Mouse (Mus musculus) forebrain, postnatal 0 days (tissue): ENCODE results near the gene 2310030G06Rik. TPM values are rescaled to one million over a fixed set of nuclear protein-coding genes. Genes with fewer than 3 reads are reported as not detected.

Experiments used
- ATAC-seq: fragments of 200-750 bp; cut with Nextera tagmentation; 2 replicates; pipeline ENCODE4 v1.8.0; 2017; ENCODE audit warnings: mild to moderate bottlenecking, moderate library complexity
- DNase-seq: peaks from one replicate; pipeline ENCODE4 v3.0.0-alpha.2; 2015
- H3K27ac ChIP-seq: fragments of 300-500 bp; sonication (generic); 2 replicates; pipeline ENCODE4 v1.5.1; 2014; ENCODE audit warnings: low read depth, mild to moderate bottlenecking, antibody characterized with exemption, low read length, moderate library complexity, mixed read lengths
- H3K27me3 ChIP-seq: fragments of 300-500 bp; sonication (generic); 2 replicates; pipeline ENCODE4 v1.6.1; 2014; ENCODE audit warnings: mild to moderate bottlenecking, low read length, mixed read lengths; ENCODE audit not compliant: insufficient read depth
- H3K36me3 ChIP-seq: fragments of 300-500 bp; sonication (generic); 2 replicates; pipeline ENCODE4 v1.6.1; 2014; ENCODE audit warnings: mild to moderate bottlenecking, moderate library complexity; ENCODE audit not compliant: insufficient read depth
- H3K4me1 ChIP-seq: fragments of 300-500 bp; sonication (generic); 2 replicates; pipeline ENCODE4 v1.6.1; 2014; ENCODE audit warnings: antibody characterized with exemption; ENCODE audit not compliant: insufficient read depth
- H3K4me2 ChIP-seq: fragments of 300-500 bp; sonication (generic); 2 replicates; pipeline ENCODE4 v1.6.1; 2014; ENCODE audit warnings: low read depth, mild to moderate bottlenecking, moderate library complexity
- H3K4me3 ChIP-seq: fragments of 300-500 bp; sonication (generic); 2 replicates; pipeline ENCODE4 v1.5.1; 2014; ENCODE audit warnings: low read depth, low read length, mixed read lengths
- H3K9ac ChIP-seq: fragments of 300-500 bp; sonication (generic); 2 replicates; pipeline ENCODE4 v1.6.1; 2014; ENCODE audit warnings: mild to moderate bottlenecking
- H3K9me3 ChIP-seq: fragments of 300-500 bp; sonication (generic); 2 replicates; pipeline ENCODE4 v1.6.1; 2016; ENCODE audit warnings: low read length
- CTCF ChIP-seq: sonication (generic); IDR thresholded peaks from 2 replicates; pipeline ENCODE4 v1.5.1; 2016; ENCODE audit warnings: antibody characterized with exemption, control low read depth, low read depth
- WGBS: fragments of 180-500 bp; shearing (Covaris S2); extraction: QIAGEN DNeasy Blood & Tissue Kit; methylation state at CpG from one replicate; pipeline ENCODE4 v1.1.7; 2014; 5-methylcytosine and 5-hydroxymethylcytosine counted together
- polyA plus RNA-seq: library from polyadenylated mRNA; unstranded; fragments of >200 nt; fragmentation: Nextera tagmentation; extraction: Ambion mirVana; gene quantifications from 2 replicates; pipeline ENCODE4 v1.2.1, GENCODE M21; 2015
- total RNA-seq: library from RNA; depleted of rRNA; stranded (reverse); fragments of >200 nt; gene quantifications from 2 replicates; pipeline ENCODE4 v1.2.3, GENCODE M21; 2014

Gene 2310030G06Rik
- total and polyA plus RNA-seq, 2 experiments from 2014 or later, result 2.0 to 3.8 TPM

- WGBS, result 44% methylated on average over 5 of the region's 5 CpGs
- H3K27me3 ChIP-seq, result no peaks in the 10 kb centered on the region
- no peak for TF ChIP-seq CTCF
- no peak for ATAC-seq
- no peak overlapping the region for H3K4me2 ChIP-seq
- no peaks in the 10 kb centered on the region for H3K9me3 ChIP-seq
- H3K36me3 ChIP-seq, result no peaks in the 10 kb centered on the region
- no peak overlapping the region for H3K9ac ChIP-seq
- H3K27ac ChIP-seq, result no peak overlapping the region
- DNase-seq, result no peak
- H3K4me1 ChIP-seq, result peaks cover 8% of the 10 kb centered on the region; the same call in 1 of the 2 replicates
- H3K4me3 ChIP-seq, result no peak overlapping the region
Observed at GRCm38 (mm10) chr9:50756711-50757110, 10.4 kb upstream of the 2310030G06Rik start.

GRCm38 (mm10) chr9:50753947-50754346 lies 7.6 kb upstream of the 2310030G06Rik start:
- H3K9me3 ChIP-seq, result no peaks in the 10 kb centered on the region
- H3K4me3 ChIP-seq, result no peak overlapping the region
- H3K27ac ChIP-seq, result no peak overlapping the region
- WGBS, result 65% methylated on average over 7 of the region's 7 CpGs
- H3K4me1 ChIP-seq, result peaks cover 8% of the 10 kb centered on the region; the same call in 1 of the 2 replicates
- no peaks in the 10 kb centered on the region for H3K27me3 ChIP-seq
- H3K36me3 ChIP-seq, result no peaks in the 10 kb centered on the region
- no peak for DNase-seq
- no peak overlapping the region for H3K9ac ChIP-seq
- H3K4me2 ChIP-seq, result no peak overlapping the region
- no peak for ATAC-seq
- no peak for TF ChIP-seq CTCF

- 65% methylated on average over 17 of the region's 17 CpGs for WGBS
- TF ChIP-seq CTCF, result no peak
- DNase-seq (peak; percentile 52), ATAC-seq (no peak; the same call in 1 of the 2 replicates)
- Histone ChIP-seq H3K4me1 (peaks cover 8% of the 10 kb centered on the region; the same call in 1 of the 2 replicates), H3K4me3 (no peak overlapping the region), H3K27ac (no peak overlapping the region), H3K27me3 (no peaks in the 10 kb centered on the region), H3K36me3 (no peaks in the 10 kb centered on the region), H3K4me2 (0 out of 2 replicates have a peak overlapping the region, but pooled peaks have one; percentile 10), H3K9me3 (no peaks in the 10 kb centered on the region), H3K9ac (no peak overlapping the region; the same call in 1 of the 2 replicates)
Observed at GRCm38 (mm10) chr9:50752784-50753615, 6.7 kb upstream of the 2310030G06Rik start.

- H3K27me3 ChIP-seq, result no peaks in the 10 kb centered on the region
- H3K4me3 ChIP-seq, result no peak within 1 kb of the TSS
- no peak for TF ChIP-seq CTCF
- H3K4me2 ChIP-seq, result 0 out of 2 replicates have a peak within 1 kb of the TSS, but pooled peaks have one; percentile 10
- H3K36me3 ChIP-seq, result no peaks in the 10 kb centered on the region
- H3K9ac ChIP-seq, result no peak within 1 kb of the TSS; the same call in 1 of the 2 replicates
- H3K9me3 ChIP-seq, result no peaks in the 10 kb centered on the region
- H3K27ac ChIP-seq, result no peak within 1 kb of the TSS
- 62% methylated on average over 14 of the region's 14 CpGs for WGBS
- ATAC-seq (no peak), DNase-seq (no peak)
- H3K4me1 ChIP-seq, result peaks cover 8% of the 10 kb centered on the region; the same call in 1 of the 2 replicates
Observed at GRCm38 (mm10) chr9:50752054-50752602, 5.8 kb upstream of the 2310030G06Rik start, which contains the start of gene Hspb2. Gene Hspb2, minus strand, starts transcription at chr9:50752354.

GRCm38 (mm10) chr9:50751323-50751722 lies 5.0 kb upstream of the 2310030G06Rik start, which contains the start of gene Cryab:
Gene Cryab, plus strand, starts transcription at chr9:50751325.
- Histone ChIP-seq H3K27me3 (no peaks in the 10 kb centered on the region), H3K9me3 (no peaks in the 10 kb centered on the region), H3K36me3 (no peaks in the 10 kb centered on the region), H3K9ac (no peak within 1 kb of the TSS), H3K4me1 (peaks cover 8% of the 10 kb centered on the region; the same call in 1 of the 2 replicates), H3K27ac (no peak within 1 kb of the TSS), H3K4me2 (no peak within 1 kb of the TSS), H3K4me3 (no peak within 1 kb of the TSS)
- no peak for TF ChIP-seq CTCF
- WGBS, result 77% methylated on average over 22 of the region's 22 CpGs
- DNase-seq (no peak), ATAC-seq (no peak)

GRCm38 (mm10) chr9:50750706-50751105 lies 4.4 kb upstream of the 2310030G06Rik start:
- peaks cover 8% of the 10 kb centered on the region; the same call in 1 of the 2 replicates for H3K4me1 ChIP-seq
- TF ChIP-seq CTCF, result no peak
- no peaks in the 10 kb centered on the region for H3K9me3 ChIP-seq
- ATAC-seq (no peak), DNase-seq (no peak)
- 59% methylated on average over 6 of the region's 6 CpGs for WGBS
- no peak overlapping the region for H3K27ac ChIP-seq
- no peak overlapping the region for H3K9ac ChIP-seq
- H3K27me3 ChIP-seq, result no peaks in the 10 kb centered on the region
- H3K4me2 ChIP-seq, result no peak overlapping the region
- no peak overlapping the region for H3K4me3 ChIP-seq
- no peaks in the 10 kb centered on the region for H3K36me3 ChIP-seq

GRCm38 (mm10) chr9:50745806-50746205 lies 530 bp downstream of the 2310030G06Rik start:
- H3K9me3 ChIP-seq, result no peaks in the 10 kb centered on the region
- DNase-seq (no peak), ATAC-seq (no peak)
- peak overlapping the region; percentile 43; the same call in 1 of the 2 replicates for H3K9ac ChIP-seq
- H3K36me3 ChIP-seq, result no peaks in the 10 kb centered on the region
- peak overlapping the region; percentile 32 for H3K4me3 ChIP-seq
- H3K27ac ChIP-seq, result no peak overlapping the region
- no peaks in the 10 kb centered on the region for H3K27me3 ChIP-seq
- WGBS, result 19% methylated on average over 7 of the region's 7 CpGs
- TF ChIP-seq CTCF, result no peak
- H3K4me2 ChIP-seq, result peak overlapping the region; percentile 53
- no peaks in the 10 kb centered on the region for H3K4me1 ChIP-seq
